Mouse (Mus musculus) inflammation-experienced regulatory T-cells, adult 16 weeks (primary cell): Measurements from ENCODE around the gene Ssbp3. TPM values are rescaled to one million over a fixed set of nuclear protein-coding genes. Genes with fewer than 3 reads are reported as not detected.

Experiments
- polyA plus RNA-seq: library from polyadenylated mRNA; unstranded; fragments of 100-300 nt; shearing (Covaris generic); gene quantifications from one replicate; pipeline ENCODE4 v1.2.1, GENCODE M21; 2017

Gene Ssbp3
- 23.0 TPM for polyA plus RNA-seq

GRCm38 (mm10) chr4:106910201-106911172 lies at the start of gene Ssbp3:
Ssbp3 (plus strand) TSS chr4:106910701.

GRCm38 (mm10) chr4:107066252-107067124 lies 156.0 kb downstream of the Ssbp3 start, which contains the start of the genes Mrpl37 and Cyb5rl:
Mrpl37 (minus strand) TSS chr4:107066868.
Cyb5rl (plus strand) TSS chr4:107066988.

GRCm38 (mm10) chr4:107096841-107097373 lies 186.4 kb downstream of the Ssbp3 start, which contains the start of gene Cdcp2:
Cdcp2 (plus strand) TSS chr4:107096891.

Other genes starting within 250 kb of the Ssbp3 start
- gene Ttc4, start 231.8 kb upstream of the Ssbp3 start, polyA plus RNA-seq: 86.3 TPM
- gene Mroh7, start 179.8 kb upstream of the Ssbp3 start, polyA plus RNA-seq: 0.13 TPM
- gene Fam151a, start 176.8 kb upstream of the Ssbp3 start, polyA plus RNA-seq: not detected
- gene Acot11, start 105.7 kb upstream of the Ssbp3 start, polyA plus RNA-seq: 25.1 TPM
- gene Mrpl37, start 156.2 kb downstream of the Ssbp3 start, polyA plus RNA-seq: 75.7 TPM
- 12.5 TPM for gene Cyb5rl, start 156.3 kb downstream of the Ssbp3 start, polyA plus RNA-seq
- not detected for gene Cdcp2, start 186.2 kb downstream of the Ssbp3 start, polyA plus RNA-seq